Mouse (Mus musculus): ENCODE results near the gene Otulinl.

The Otulinl gene

DNA sequence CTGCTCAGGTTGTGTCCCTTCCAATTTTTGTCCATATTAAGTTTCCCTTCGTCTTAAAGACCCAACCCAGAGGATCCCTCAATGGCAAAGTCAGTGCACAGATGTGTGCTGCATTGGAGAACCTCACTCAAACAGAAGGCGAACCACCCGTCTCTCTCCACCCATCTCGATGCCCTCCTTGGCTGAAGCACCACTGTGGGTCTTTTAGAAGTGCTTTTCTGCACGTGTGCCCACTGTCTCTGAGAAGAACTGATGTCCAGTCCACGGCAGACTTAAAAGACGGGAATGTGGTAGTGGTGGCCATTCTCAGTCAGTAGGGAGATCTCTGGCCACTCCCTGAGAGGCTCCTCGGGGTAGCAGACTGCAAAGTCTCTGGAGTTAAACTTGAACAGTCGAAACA is 24.8 kb downstream of the Otulinl start:
- no peak for DNase-seq (ENCODE audit: low spot score)

DNA sequence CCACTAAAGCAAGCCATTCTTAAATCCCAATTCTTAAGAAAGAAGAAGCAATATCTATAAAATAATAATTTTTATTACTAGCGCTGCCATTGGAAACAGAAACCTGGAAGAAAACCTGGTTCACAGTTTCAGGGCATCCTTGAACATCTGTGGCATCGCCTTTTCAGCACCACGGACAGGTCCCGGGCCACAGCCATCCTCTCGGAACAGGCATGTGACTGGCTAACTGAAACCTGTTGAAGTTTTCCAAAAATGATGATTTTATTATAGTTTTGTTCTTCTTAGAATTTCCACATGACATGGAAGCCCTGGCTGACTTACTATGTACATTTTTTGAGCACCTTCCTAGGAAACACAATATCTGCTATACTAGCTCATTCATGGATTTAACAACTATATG is 26.4 kb downstream of the Otulinl start:
- DNase-seq (ENCODE audit: low spot score): peak; percentile 61

DNA sequence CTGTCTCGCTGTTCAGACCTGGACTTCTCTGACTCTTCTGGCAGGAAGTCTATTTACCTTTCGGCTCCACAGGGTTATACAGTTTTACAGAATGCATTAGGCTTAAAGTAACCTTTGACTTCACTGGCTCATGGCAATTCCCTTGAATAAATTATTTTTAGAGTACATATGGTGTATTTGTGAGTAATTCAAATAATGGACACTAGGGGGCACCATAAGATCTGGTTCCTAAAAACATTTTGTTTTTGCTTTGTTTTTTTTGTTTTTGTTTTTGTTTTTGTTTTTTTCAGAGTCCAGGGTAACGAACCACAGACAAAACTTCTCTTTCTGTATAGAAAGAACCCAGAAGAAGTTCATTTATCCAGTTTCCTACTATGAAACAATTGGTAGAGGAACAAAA is 33.7 kb downstream of the Otulinl start:
- peak; percentile 70 for DNase-seq (ENCODE audit: low spot score)

DNA sequence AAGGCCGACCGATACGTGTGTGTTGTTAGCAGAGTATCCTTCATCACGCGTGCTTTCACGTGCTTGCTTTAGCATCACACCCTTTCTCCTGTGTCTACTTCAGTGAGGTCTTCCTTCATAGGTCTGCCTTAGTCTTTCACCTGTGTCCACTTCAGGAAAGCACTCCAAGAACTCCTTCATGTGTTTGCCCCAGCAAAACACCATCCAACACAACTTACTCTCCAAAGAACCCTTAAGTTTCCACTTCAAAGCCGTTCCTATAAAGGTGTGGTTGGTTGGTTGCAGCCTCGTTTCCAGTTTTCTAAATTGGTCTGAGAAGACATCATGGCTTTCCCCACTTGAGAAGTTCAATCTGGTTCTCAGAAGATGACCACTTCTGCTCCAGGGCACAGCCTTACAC is 34.7 kb downstream of the Otulinl start:
- DNase-seq (ENCODE audit: low spot score): no peak

DNA sequence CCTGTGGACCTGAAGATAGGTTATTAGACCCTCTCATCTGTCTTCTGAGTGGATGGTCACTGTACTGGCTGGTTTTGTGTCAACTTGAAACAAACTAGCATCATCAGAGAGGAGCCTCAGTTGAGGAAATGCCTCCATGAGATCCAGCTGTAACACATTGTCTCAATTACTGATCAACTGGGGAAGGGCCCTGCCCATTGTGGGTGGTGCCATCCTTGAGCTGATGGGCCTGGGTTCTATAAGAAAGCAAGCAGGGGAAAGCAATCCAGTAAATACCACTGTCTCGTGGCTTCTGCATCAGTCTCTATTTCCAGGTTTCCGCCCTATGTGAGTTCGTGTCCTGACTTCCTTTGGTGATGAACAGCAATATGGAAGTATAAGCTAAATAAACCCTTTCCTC is 36.1 kb downstream of the Otulinl start:
- no peak for DNase-seq (ENCODE audit: low spot score)

DNA sequence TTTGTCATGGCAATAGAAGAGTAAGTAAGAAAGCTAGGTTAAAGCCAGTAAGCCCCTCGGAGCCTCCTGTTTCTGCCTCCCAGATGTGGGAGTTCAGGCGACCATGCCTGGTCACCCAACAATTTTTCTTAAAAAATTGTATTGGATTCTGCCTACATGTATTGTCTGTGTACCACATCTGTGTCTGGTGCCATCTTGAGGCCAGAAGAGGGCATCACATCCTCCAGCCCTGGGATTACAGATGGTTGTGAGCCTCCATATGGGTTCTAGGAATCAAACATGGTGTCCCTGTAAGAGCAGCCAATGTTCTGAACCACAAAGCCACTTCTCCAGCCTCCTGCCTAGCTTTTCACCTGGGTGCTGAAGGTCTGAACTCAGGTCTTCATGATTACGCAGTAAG is 38.5 kb downstream of the Otulinl start:
- DNase-seq (ENCODE audit: low spot score): peak; percentile 63

DNA sequence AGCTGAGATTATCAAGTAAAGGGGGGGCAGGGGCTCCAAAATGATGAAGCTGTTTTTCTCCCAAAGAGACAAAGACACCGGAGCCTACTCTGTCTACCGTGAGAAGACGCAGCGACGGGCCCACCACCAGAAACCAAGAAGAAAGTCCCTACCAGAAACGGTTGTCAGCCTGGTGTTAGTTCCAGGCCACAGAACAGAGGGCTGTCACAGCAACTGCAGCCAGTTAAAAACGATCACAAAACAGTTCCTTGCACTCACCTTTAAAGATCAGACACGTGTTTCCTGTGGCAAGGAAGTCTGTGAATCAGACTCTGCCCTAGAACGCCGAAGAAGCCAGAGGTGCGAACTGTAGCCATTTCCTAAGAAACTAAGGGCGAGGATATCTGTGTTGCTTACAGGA is 40.2 kb downstream of the Otulinl start:
- no peak for DNase-seq (ENCODE audit: low spot score)

DNA sequence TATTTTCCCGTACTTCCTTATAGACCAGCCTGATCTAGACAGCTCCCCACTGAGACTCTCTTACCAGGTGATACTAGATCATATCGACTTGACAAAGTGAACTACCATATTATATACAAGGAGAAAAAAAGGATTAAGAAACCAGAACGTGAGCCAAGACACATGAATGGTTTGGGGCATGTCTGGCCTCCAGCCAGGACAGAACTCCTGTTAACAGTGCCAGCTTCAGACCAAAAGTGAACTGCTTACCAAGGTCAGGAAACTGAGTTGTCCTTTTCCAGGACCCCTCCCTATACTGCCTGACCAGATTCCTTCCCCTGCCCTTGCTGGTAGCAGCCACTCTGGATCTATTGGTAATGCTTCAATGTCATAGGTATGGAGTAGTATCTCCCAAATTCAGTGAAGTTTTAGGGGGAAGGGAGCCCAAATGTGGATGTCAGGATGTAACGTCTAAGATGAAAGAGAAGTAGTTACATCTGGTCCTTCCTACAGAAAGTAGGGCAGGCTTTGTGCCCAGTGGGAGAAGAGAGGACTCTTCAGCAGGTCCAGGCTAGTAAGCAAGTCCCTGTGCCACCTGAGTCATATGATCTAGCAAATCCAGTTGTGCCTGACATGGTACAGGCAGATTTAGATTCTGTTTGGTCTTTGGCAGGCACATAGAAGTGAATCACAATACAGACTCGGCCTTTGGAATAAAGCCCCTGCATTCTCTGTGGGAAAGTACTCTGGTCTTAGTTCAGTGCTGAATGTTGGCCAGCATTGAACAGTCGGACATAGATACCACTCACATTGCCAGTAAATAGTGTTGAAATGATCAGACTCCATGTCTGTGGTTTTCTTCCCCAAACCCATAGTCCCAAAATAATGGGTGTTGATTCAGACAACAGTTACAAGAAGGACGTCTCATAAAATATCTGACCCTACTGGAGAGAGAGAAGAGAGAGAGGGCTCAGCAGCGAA is 47.2 kb downstream of the Otulinl start:
- DNase-seq (ENCODE audit: low spot score): no peak

DNA sequence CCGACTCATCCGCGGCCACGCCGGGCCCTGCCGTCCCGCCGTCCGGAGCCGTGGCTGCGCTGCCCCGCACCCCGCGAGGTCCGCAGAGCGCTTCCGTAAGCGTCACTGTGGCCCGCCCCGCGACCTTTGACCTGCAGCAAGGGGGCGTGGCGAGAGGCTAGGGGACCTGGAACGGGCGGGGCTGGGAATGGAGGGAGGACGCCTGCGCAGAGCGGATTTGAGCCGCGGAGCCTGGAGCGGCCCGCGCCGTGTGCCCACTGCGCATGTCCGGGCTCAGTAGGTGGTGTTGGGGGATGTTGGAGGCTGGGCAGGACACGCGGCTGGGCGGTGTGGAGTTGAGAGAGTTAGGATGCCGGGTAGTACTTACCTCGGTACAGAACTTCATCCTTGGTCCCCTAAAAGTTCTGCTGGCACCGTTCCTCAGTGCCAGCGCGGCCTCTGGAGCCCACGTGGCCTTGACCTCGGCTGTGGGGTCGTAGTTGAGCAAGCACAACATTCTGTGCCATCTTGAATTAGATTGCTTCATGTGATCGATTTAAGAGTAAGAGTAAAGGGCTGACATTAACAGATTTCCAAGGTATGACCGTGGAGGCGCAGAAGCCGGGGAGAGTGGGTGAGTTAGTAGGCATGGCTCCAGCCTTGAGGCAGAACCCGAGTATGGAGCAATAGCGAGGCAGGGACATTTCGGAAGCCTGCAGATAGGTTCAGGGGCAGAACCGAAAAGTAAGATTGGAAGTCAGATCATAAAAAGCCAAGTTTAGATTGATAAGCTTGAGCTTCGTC is 50.6 kb downstream of the Otulinl start, which contains the start of gene Otulin:
Gene Otulin (minus strand): TSS at position 93 of the 783 bp plus-strand sequence.
- peak; percentile 97 for DNase-seq (ENCODE audit: low spot score)

DNA sequence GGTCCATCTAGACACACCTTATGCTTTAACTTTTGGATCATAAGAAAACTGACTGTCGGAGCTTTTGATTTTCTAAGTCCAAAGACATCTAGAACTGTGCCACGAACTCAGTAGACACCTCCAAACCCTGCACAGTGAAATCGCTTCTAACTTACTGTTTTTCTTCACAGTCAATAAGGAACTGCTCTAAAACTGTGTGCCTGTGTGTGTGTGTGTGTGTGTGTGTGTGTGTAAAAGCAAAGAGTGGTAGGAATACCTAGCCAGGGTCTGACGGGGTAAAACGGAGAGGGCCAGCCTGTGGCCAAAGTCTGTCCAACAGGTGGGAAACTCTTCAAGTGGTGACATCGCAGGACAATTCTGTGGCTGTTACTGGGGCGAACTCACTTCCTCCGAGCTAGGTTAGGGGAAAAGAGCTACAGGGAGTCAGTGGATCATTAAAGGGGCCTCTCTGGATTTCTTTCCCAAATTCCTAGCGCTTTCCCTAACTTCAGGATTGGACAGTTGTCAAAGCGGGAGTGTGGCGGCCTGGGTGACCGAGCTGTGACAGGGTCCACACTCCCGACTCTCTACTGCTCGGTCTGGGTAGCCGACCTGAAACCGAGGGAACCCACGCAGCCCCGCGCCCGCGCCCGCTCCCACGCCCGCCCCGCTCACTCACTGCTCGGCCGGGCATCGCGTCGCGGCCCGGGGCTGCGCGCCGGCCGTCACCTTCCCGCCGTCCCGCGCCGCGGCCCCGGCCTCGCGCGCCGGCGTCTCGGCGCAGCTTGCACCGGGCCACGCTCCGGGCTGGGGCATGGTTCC is 51.4 kb downstream of the Otulinl start:
- DNase-seq (ENCODE audit: low spot score): peak; percentile 30

DNA sequence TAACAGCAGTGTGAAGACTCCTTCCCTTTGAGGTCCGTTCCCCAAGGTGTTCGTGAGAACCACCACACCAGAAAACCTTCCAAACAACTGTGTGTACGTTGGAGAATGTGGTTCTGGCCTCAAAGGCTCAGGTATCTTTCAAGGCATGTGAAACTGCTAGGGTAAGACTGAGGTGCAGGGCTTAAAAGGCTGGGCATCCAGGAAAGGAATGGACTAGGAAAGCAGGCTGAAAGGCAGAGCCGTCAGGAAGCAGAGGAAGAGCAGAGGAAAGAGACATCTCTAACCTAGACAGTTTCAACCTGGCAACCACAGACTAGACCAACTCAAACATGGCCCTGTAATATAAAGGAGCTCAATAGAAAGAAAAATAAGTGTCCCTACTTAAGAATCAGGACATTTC is 52.3 kb downstream of the Otulinl start:
- no peak for DNase-seq (ENCODE audit: low spot score)

DNA sequence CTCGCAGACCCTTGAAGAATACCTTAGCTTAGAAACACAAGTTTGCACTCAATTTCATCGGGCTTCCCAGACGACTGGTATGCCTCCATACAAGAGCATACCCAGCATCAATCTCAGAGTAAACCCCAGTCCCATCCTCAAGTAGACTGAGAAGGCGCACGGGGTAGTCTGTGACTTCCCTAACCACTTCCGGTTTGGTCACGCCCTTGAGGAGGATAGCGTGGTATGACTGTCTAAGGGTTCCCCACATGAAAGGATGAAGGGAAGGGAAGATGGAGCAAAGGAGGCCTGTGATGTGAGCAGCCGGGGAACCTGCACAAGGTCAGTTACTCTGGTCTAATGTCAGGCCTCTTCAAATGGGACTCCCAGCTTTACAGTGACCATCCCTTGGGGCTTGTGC is 53.6 kb downstream of the Otulinl start:
- no peak for DNase-seq (ENCODE audit: low spot score)

DNA sequence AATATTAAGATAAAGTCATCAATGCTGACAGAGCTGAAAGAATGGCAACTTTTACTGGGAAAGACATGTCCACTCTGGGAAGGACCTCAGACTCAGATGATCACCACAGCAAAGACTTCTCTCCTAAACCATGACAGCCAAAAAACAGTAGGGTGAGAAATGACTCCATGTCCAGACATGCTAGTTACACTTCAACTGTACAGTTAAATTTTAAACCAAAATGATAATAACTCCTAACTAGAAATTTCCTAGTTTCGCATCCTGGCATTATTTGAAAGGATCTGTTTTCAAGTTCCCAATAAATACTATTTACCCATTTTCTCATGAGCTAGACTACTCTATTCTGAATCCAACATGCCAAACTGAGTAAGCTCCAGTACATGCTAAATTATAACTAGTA is 55.1 kb downstream of the Otulinl start:
- DNase-seq (ENCODE audit: low spot score): no peak

DNA sequence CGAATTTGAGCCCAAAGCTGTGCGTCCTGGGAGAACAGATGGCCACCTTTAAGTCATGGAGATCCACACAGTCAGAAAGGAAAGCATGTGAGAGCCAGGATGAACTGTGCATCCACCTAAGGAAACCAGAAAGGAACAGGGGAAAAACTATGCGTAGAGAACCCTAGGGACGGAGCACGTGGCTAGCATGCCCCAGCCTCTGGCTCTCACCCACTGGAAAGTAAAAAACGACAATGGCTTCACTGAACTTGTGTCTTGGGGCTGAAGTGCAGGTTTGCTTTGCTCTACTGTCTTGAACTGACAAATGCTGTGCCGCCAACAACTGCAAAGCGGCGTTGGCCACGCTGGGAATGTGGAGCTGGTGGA is 55.5 kb downstream of the Otulinl start:
- DNase-seq (ENCODE audit: low spot score): no peak

DNA sequence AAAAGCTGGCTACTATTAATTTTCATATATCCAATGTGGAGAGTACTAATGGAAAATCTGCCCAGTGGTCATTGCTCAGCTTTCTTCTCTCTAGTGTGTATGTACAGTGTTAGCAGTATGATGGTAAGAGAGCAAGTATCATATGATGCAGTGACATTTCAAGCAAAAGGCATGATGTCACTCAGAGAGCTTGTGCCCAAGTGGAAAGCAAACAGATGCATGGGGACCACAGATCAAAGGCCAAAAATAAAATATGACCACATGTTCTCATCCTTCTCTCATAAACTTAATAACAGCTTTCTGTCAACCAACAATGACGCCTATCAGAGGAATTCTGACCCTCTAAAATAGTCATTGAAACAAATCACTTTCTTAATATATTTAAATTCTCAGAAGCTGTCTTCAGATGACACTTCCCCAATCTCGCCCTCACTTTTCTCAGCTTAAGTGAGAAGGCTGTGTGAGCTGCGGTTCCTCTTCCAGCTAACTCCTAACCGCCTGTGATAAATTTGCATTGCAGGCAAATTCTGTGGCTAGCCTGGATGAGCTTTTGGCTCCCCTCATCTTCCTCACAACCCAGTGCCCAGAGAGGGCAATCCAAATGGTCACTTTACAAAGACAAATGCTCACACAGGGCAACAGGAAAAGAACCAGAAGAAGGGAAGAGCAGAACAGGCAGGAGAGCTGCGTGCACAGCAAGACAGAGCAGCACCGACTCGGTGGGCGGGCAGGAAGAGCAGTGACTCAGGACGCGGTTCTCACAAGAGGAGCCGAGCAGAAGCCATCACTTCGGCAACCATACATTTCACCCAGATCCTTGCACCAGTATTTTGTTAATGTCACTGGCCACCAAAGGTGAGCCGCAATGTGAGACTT is 56.1 kb downstream of the Otulinl start:
- no peak for DNase-seq (ENCODE audit: low spot score)

DNA sequence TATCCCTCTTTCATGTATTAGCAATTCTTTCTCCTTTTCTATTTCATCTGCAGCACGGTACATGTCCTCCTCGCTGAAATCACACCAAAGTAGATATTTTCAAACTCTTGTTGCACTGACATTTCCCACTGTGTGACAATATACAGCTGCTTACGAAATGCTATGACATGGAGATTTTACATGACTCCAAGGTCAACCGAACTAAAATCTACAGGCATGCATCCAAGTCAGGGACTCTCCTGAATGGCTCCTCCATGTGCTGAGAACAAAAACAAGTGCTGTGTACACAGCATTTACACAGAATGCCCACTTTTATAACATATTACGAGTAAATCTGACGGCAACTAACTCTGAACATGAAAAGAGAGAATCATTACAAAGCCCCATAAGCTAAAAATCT is 58.1 kb downstream of the Otulinl start:
- DNase-seq (ENCODE audit: low spot score): no peak

DNA sequence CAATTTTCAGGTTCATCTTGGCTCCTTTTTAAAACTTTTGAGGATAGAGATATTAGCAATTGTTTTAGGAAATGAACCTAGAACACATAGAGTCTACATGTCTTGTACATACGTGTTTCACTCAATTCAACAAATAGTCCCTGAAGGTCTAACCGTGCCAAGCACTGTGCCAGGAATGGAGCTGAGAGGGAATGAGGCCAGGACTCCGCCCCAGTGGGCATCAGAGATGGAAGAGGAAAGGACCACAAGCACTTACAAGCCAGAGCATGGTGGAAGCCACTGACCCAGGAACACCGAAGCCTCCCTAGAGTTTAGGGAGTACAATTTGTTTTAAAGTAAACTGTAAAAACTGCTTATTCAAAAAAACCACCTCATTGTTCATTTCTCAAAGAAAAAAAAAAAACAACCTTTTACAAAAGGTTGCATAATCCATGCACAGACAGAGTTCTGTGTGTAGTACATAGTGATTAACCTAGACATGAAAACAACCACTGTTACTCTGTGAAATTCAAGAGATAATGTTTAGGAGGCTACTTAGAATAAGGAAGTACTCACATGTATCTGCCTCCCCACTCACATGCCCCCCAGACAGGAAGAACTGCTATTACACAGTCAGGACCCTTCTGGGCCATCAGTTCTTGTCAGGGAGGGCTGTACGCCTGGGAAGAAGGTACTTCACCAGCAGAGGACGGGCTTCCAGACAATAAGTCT is 60.7 kb downstream of the Otulinl start:
- no peak for DNase-seq (ENCODE audit: low spot score)

DNA sequence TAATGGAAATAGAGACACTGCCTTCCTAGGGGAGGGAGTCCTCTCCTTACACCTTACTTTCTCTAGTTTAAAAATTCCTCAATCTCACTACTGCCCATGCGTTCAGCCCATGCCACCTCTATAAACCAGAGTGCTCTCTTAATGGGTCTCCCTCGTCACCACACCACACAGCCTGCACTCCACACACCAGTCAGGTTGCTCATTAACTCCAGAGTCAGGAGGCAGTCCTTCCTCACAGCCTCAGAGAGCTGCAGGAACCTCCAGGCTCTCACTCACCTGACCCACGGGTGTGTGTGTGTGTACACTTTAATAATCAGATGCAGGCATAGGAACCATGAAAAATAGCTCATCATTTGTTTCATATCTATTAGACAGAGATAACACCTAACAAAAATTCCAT is 61.7 kb downstream of the Otulinl start:
- DNase-seq (ENCODE audit: low spot score): no peak

DNA sequence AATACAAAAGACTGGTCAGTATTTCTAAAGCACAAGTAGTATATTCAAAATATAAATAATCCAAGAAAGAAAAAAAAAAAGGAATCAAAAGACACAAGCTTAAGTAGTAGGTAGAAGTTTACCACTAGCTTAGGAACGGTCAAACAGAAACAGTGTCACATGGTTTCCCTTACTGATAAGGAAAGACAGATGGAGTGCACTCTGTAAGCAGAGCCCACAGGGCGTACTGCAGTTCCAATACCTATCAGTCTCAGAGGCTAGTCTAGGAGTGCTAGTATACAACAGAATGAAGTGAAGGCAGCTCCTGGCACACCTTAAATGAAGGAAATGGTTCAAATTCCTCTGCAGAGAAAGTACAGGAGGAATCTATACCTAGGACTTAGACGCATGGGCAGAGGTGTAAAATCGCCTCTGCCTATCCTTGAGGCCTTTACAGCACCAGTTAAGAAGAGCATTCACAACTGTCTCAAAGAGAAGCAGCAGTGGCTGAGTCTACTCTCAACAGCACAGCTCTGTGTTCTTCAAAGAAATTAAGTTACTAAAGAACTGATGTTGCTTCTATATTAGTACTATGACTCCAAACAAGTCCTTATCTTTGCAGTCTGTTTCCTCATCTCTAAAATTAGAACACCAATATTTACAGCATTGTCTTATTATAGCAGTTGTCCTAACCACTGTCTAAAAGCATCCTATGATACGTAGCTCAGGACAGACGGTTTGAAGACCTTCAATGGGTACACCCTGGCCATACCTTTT is 62.4 kb downstream of the Otulinl start:
- DNase-seq (ENCODE audit: low spot score): no peak

DNA sequence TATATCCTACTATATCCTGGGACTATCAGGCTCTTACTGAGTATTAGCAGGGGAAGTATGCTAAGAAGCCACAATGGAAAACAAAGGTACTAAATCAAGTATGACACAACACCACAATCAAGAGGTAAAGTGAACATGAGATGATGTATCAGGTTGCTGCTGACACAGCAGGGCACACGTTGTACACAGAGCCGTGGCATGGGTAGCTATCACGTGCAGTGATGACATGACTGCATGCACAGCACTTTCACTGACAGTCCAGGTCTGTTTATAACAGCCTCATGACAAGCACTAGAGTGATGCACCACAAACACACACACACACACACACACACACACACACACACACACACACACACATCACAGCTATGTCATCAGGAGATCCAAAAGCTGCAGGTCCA is 64.2 kb downstream of the Otulinl start:
- no peak for DNase-seq (ENCODE audit: low spot score)
